Mouse (Mus musculus): ENCODE data around the gene Ptprj. TPM values are rescaled to one million over a fixed set of nuclear protein-coding genes. Genes with fewer than 3 reads are reported as not detected.

Ptprj gene
- polyA plus RNA-seq, 1 experiment from 2014 or later: 2.1 TPM

- H3K36me3 ChIP-seq (ENCODE audit: control insufficient read depth, insufficient read depth, low read length): no peaks in the 10 kb centered on the region
- H3K27me3 ChIP-seq (ENCODE audit: control insufficient read depth, insufficient read depth, low read length): no peaks in the 10 kb centered on the region
- H3K9me3 ChIP-seq (ENCODE audit: control insufficient read depth, low read length): no peaks in the 10 kb centered on the region
- no peak for DNase-seq (ENCODE audit: low spot score)
- H3K4me3 ChIP-seq (ENCODE audit: low read depth, low read length): no peak overlapping the region
- H3K9ac ChIP-seq (ENCODE audit: low read length): no peak overlapping the region
- 89% methylated on average over 8 of the region's 8 CpGs for WGBS
- ATAC-seq (ENCODE audit: low FRiP score, low TSS enrichment): no peak
- H3K27ac ChIP-seq (replicated peaks): no peak overlapping the region
- peaks cover 7% of the 10 kb centered on the region; the same call in 1 of the 2 replicates for H3K4me1 ChIP-seq (replicated peaks; ENCODE audit: control insufficient read depth, insufficient read depth)
- no peak for TF ChIP-seq CTCF (IDR thresholded peaks at IDR 0.05; ENCODE audit: low read depth)
- no peak for TF ChIP-seq EP300 (optimal IDR thresholded peaks at IDR 0.05)
- no peak overlapping the region for H3K4me2 ChIP-seq (replicated peaks; ENCODE audit: low read depth)
Observed at GRCm38 (mm10) chr2:90488690-90489590, 91.5 kb downstream of the Ptprj start.

- no peak overlapping the region for H3K4me2 ChIP-seq (replicated peaks; ENCODE audit: low read depth)
- no peaks in the 10 kb centered on the region for H3K9me3 ChIP-seq (ENCODE audit: control insufficient read depth, low read length)
- H3K4me1 ChIP-seq (replicated peaks; ENCODE audit: control insufficient read depth, insufficient read depth): peaks cover 7% of the 10 kb centered on the region; the same call in 1 of the 2 replicates
- H3K9ac ChIP-seq (ENCODE audit: low read length): no peak overlapping the region
- no peak for DNase-seq (ENCODE audit: low spot score)
- H3K27me3 ChIP-seq (ENCODE audit: control insufficient read depth, insufficient read depth, low read length): no peaks in the 10 kb centered on the region
- WGBS: 89% methylated on average over 11 of the region's 11 CpGs
- TF ChIP-seq EP300 (optimal IDR thresholded peaks at IDR 0.05) (no peak), CTCF (IDR thresholded peaks at IDR 0.05; ENCODE audit: low read depth) (no peak)
- no peak overlapping the region for H3K4me3 ChIP-seq (ENCODE audit: low read depth, low read length)
- no peak for ATAC-seq (ENCODE audit: low FRiP score, low TSS enrichment)
- no peaks in the 10 kb centered on the region for H3K36me3 ChIP-seq (ENCODE audit: control insufficient read depth, insufficient read depth, low read length)
- no peak overlapping the region for H3K27ac ChIP-seq (replicated peaks)
Observed at GRCm38 (mm10) chr2:90487471-90488238, 92.8 kb downstream of the Ptprj start.

- H3K4me1 ChIP-seq (replicated peaks; ENCODE audit: control insufficient read depth, insufficient read depth): peaks cover 7% of the 10 kb centered on the region; the same call in 1 of the 2 replicates
- no peak overlapping the region for H3K9ac ChIP-seq (ENCODE audit: low read length)
- WGBS: 69% methylated on average over 3 of the region's 3 CpGs
- TF ChIP-seq EP300 (optimal IDR thresholded peaks at IDR 0.05) (no peak), CTCF (IDR thresholded peaks at IDR 0.05; ENCODE audit: low read depth) (no peak)
- H3K4me3 ChIP-seq (ENCODE audit: low read depth, low read length): no peak overlapping the region
- H3K27ac ChIP-seq (replicated peaks): no peak overlapping the region
- ATAC-seq (ENCODE audit: low FRiP score, low TSS enrichment) (no peak), DNase-seq (ENCODE audit: low spot score) (no peak)
- H3K9me3 ChIP-seq (ENCODE audit: control insufficient read depth, low read length): no peaks in the 10 kb centered on the region
- no peaks in the 10 kb centered on the region for H3K36me3 ChIP-seq (ENCODE audit: control insufficient read depth, insufficient read depth, low read length)
- no peak overlapping the region for H3K4me2 ChIP-seq (replicated peaks; ENCODE audit: low read depth)
- no peaks in the 10 kb centered on the region for H3K27me3 ChIP-seq (ENCODE audit: control insufficient read depth, insufficient read depth, low read length)
Observed at GRCm38 (mm10) chr2:90486226-90486755, 94.2 kb downstream of the Ptprj start.

GRCm38 (mm10) chr2:90481505-90481904 is 98.9 kb downstream of the Ptprj start:
- DNase-seq (ENCODE audit: low spot score) (no peak), ATAC-seq (ENCODE audit: low FRiP score, low TSS enrichment) (no peak)
- Histone ChIP-seq H3K4me1 (replicated peaks; ENCODE audit: control insufficient read depth, insufficient read depth) (0 out of 2 replicates have a peak, but pooled peaks cover 5% of the 10 kb centered on the region), H3K4me3 (ENCODE audit: low read depth, low read length) (no peak overlapping the region), H3K9ac (ENCODE audit: low read length) (no peak overlapping the region), H3K27me3 (ENCODE audit: control insufficient read depth, insufficient read depth, low read length) (no peaks in the 10 kb centered on the region), H3K4me2 (replicated peaks; ENCODE audit: low read depth) (no peak overlapping the region), H3K9me3 (ENCODE audit: control insufficient read depth, low read length) (no peaks in the 10 kb centered on the region), H3K27ac (replicated peaks) (no peak overlapping the region), H3K36me3 (ENCODE audit: control insufficient read depth, insufficient read depth, low read length) (no peaks in the 10 kb centered on the region)
- 79% methylated on average over 6 of the region's 6 CpGs for WGBS
- TF ChIP-seq EP300 (optimal IDR thresholded peaks at IDR 0.05) (no peak), CTCF (IDR thresholded peaks at IDR 0.05; ENCODE audit: low read depth) (no peak)

GRCm38 (mm10) chr2:90480747-90481308 is 99.6 kb downstream of the Ptprj start:
- H3K9ac ChIP-seq (ENCODE audit: low read length): no peak overlapping the region
- no peak overlapping the region for H3K4me2 ChIP-seq (replicated peaks; ENCODE audit: low read depth)
- peak; percentile 50; the same call in 1 of the 2 replicates for ATAC-seq (ENCODE audit: low FRiP score, low TSS enrichment)

More at GRCm38 (mm10) chr2:90480747-90481308, 99.6 kb downstream of the Ptprj start:
- Histone ChIP-seq H3K9me3 (ENCODE audit: control insufficient read depth, low read length) (no peaks in the 10 kb centered on the region), H3K4me3 (ENCODE audit: low read depth, low read length) (no peak overlapping the region), H3K4me1 (replicated peaks; ENCODE audit: control insufficient read depth, insufficient read depth) (0 out of 2 replicates have a peak, but pooled peaks cover 5% of the 10 kb centered on the region), H3K27ac (replicated peaks) (no peak overlapping the region), H3K27me3 (ENCODE audit: control insufficient read depth, insufficient read depth, low read length) (no peaks in the 10 kb centered on the region), H3K36me3 (ENCODE audit: control insufficient read depth, insufficient read depth, low read length) (no peaks in the 10 kb centered on the region)
- TF ChIP-seq CTCF (IDR thresholded peaks at IDR 0.05; ENCODE audit: low read depth) (no peak), EP300 (optimal IDR thresholded peaks at IDR 0.05) (no peak)
- DNase-seq (ENCODE audit: low spot score): peak; percentile 30
- WGBS: 55% methylated on average over 13 of the region's 13 CpGs

Measured in stomach, postnatal 0 days (tissue).